Mouse (Mus musculus): Measurements from ENCODE around the gene Rgs16. TPM values are rescaled to one million over a fixed set of nuclear protein-coding genes. Genes with fewer than 3 reads are reported as not detected.
"Not testable (repeated sequence)": the region's sequence is repeated elsewhere in the genome, so short reads cannot be mapped to it uniquely, and the experiment has no call there.

The Rgs16 gene
- polyA plus RNA-seq, 1 experiment from 2014 or later: 3.7 TPM

GRCm38 (mm10) chr1:153753725-153754464, 13.7 kb downstream of the Rgs16 start:
- Histone ChIP-seq H3K36me3 (ENCODE audit: control insufficient read depth, insufficient read depth) (peaks cover 11% of the 10 kb centered on the region), H3K4me3 (ENCODE audit: low read depth, low read length) (no peak overlapping the region), H3K27ac (ENCODE audit: low read length) (no peak overlapping the region), H3K9me3 (replicated peaks; ENCODE audit: control insufficient read depth, low read length) (no peaks in the 10 kb centered on the region), H3K9ac (ENCODE audit: low read depth, low read length) (no peak overlapping the region), H3K4me2 (ENCODE audit: low read depth, low read length) (no peak overlapping the region; the same call in 1 of the 2 replicates), H3K4me1 (ENCODE audit: control insufficient read depth, low read depth, low read length) (peaks cover 25% of the 10 kb centered on the region), H3K27me3 (ENCODE audit: control insufficient read depth, insufficient read depth, low read depth, low read length) (no peaks in the 10 kb centered on the region)
- ATAC-seq (ENCODE audit: low read depth): no peak
- WGBS (ENCODE audit: insufficient replicate concordance): 82% methylated on average over 25 of the region's 25 CpGs

- H3K4me3 ChIP-seq (ENCODE audit: low read depth, low read length): no peak overlapping the region
- H3K27ac ChIP-seq (ENCODE audit: low read length): no peak overlapping the region
- no peak for ATAC-seq (ENCODE audit: low read depth)
- H3K4me1 ChIP-seq (ENCODE audit: control insufficient read depth, low read depth, low read length): no peaks in the 10 kb centered on the region
- 76% methylated on average over 11 of the region's 11 CpGs for WGBS (ENCODE audit: insufficient replicate concordance)
- no peak overlapping the region for H3K4me2 ChIP-seq (ENCODE audit: low read depth, low read length)
- H3K36me3 ChIP-seq (ENCODE audit: control insufficient read depth, insufficient read depth): peaks cover 15% of the 10 kb centered on the region
- no peaks in the 10 kb centered on the region for H3K9me3 ChIP-seq (replicated peaks; ENCODE audit: control insufficient read depth, low read length)
- no peaks in the 10 kb centered on the region for H3K27me3 ChIP-seq (ENCODE audit: control insufficient read depth, insufficient read depth, low read depth, low read length)
- H3K9ac ChIP-seq (ENCODE audit: low read depth, low read length): no peak overlapping the region
These were observed 24.0 kb downstream of the Rgs16 start for GRCm38 (mm10) chr1:153764136-153764535.

GRCm38 (mm10) chr1:153766298-153766697, 26.1 kb downstream of the Rgs16 start:
- no peak for ATAC-seq (ENCODE audit: low read depth)
- no peak overlapping the region for H3K9ac ChIP-seq (ENCODE audit: low read depth, low read length)
- H3K4me2 ChIP-seq (ENCODE audit: low read depth, low read length): no peak overlapping the region
- no peaks in the 10 kb centered on the region for H3K27me3 ChIP-seq (ENCODE audit: control insufficient read depth, insufficient read depth, low read depth, low read length)
- H3K9me3 ChIP-seq (replicated peaks; ENCODE audit: control insufficient read depth, low read length): no peaks in the 10 kb centered on the region
- no peak overlapping the region for H3K27ac ChIP-seq (ENCODE audit: low read length)
- peaks cover 6% of the 10 kb centered on the region; the same call in 1 of the 2 replicates for H3K36me3 ChIP-seq (ENCODE audit: control insufficient read depth, insufficient read depth)
- H3K4me1 ChIP-seq (ENCODE audit: control insufficient read depth, low read depth, low read length): no peaks in the 10 kb centered on the region
- 60% methylated on average over 8 of the region's 8 CpGs for WGBS (ENCODE audit: insufficient replicate concordance)
- no peak overlapping the region for H3K4me3 ChIP-seq (ENCODE audit: low read depth, low read length)

- Histone ChIP-seq H3K27ac (ENCODE audit: low read length) (no peak overlapping the region), H3K4me1 (ENCODE audit: control insufficient read depth, low read depth, low read length) (no peaks in the 10 kb centered on the region), H3K27me3 (ENCODE audit: control insufficient read depth, insufficient read depth, low read depth, low read length) (no peaks in the 10 kb centered on the region), H3K36me3 (ENCODE audit: control insufficient read depth, insufficient read depth) (peaks cover 2% of the 10 kb centered on the region; the same call in 1 of the 2 replicates), H3K4me2 (ENCODE audit: low read depth, low read length) (no peak overlapping the region), H3K9me3 (replicated peaks; ENCODE audit: control insufficient read depth, low read length) (no peaks in the 10 kb centered on the region), H3K9ac (ENCODE audit: low read depth, low read length) (no peak overlapping the region), H3K4me3 (ENCODE audit: low read depth, low read length) (no peak overlapping the region)
- WGBS (ENCODE audit: insufficient replicate concordance): 59% methylated on average over 1 of the region's 1 CpGs
- ATAC-seq (ENCODE audit: low read depth): no peak
These were observed 27.1 kb downstream of the Rgs16 start for GRCm38 (mm10) chr1:153767281-153767680.

GRCm38 (mm10) chr1:153768465-153768864, 28.3 kb downstream of the Rgs16 start:
- Histone ChIP-seq H3K4me3 (ENCODE audit: low read depth, low read length) (no peak overlapping the region), H3K9me3 (replicated peaks; ENCODE audit: control insufficient read depth, low read length) (no peaks in the 10 kb centered on the region), H3K4me1 (ENCODE audit: control insufficient read depth, low read depth, low read length) (no peaks in the 10 kb centered on the region), H3K27me3 (ENCODE audit: control insufficient read depth, insufficient read depth, low read depth, low read length) (no peaks in the 10 kb centered on the region), H3K9ac (ENCODE audit: low read depth, low read length) (no peak overlapping the region), H3K27ac (ENCODE audit: low read length) (no peak overlapping the region), H3K36me3 (ENCODE audit: control insufficient read depth, insufficient read depth) (no peaks in the 10 kb centered on the region), H3K4me2 (ENCODE audit: low read depth, low read length) (no peak overlapping the region)
- ATAC-seq (ENCODE audit: low read depth): no peak
- WGBS (ENCODE audit: insufficient replicate concordance): 18% methylated on average over 5 of the region's 5 CpGs

- not testable (repeated sequence) for H3K27ac ChIP-seq (ENCODE audit: low read length); H3K4me2 ChIP-seq (ENCODE audit: low read depth, low read length); H3K4me1 ChIP-seq (ENCODE audit: control insufficient read depth, low read depth, low read length); H3K9me3 ChIP-seq (replicated peaks; ENCODE audit: control insufficient read depth, low read length); H3K27me3 ChIP-seq (ENCODE audit: control insufficient read depth, insufficient read depth, low read depth, low read length); H3K36me3 ChIP-seq (ENCODE audit: control insufficient read depth, insufficient read depth); H3K9ac ChIP-seq (ENCODE audit: low read depth, low read length); H3K4me3 ChIP-seq (ENCODE audit: low read depth, low read length); ATAC-seq (ENCODE audit: low read depth)
- WGBS (ENCODE audit: insufficient replicate concordance): 51% methylated on average over 6 of the region's 6 CpGs
These were observed 29.4 kb downstream of the Rgs16 start for GRCm38 (mm10) chr1:153769571-153769970.

GRCm38 (mm10) chr1:153769998-153770775, 30.0 kb downstream of the Rgs16 start:
- Histone ChIP-seq H3K27ac (ENCODE audit: low read length) (0 out of 2 replicates have a peak overlapping the region, but pooled peaks have one; percentile 6), H3K4me1 (ENCODE audit: control insufficient read depth, low read depth, low read length) (no peaks in the 10 kb centered on the region), H3K36me3 (ENCODE audit: control insufficient read depth, insufficient read depth) (no peaks in the 10 kb centered on the region), H3K27me3 (ENCODE audit: control insufficient read depth, insufficient read depth, low read depth, low read length) (no peaks in the 10 kb centered on the region), H3K9ac (ENCODE audit: low read depth, low read length) (no peak overlapping the region), H3K4me2 (ENCODE audit: low read depth, low read length) (no peak overlapping the region), H3K9me3 (replicated peaks; ENCODE audit: control insufficient read depth, low read length) (no peaks in the 10 kb centered on the region), H3K4me3 (ENCODE audit: low read depth, low read length) (no peak overlapping the region)
- peak; percentile 72 for ATAC-seq (ENCODE audit: low read depth)
- 59% methylated on average over 10 of the region's 10 CpGs for WGBS (ENCODE audit: insufficient replicate concordance)

- Histone ChIP-seq H3K9ac (ENCODE audit: low read depth, low read length) (no peak overlapping the region), H3K9me3 (replicated peaks; ENCODE audit: control insufficient read depth, low read length) (no peaks in the 10 kb centered on the region), H3K27me3 (ENCODE audit: control insufficient read depth, insufficient read depth, low read depth, low read length) (no peaks in the 10 kb centered on the region), H3K4me3 (ENCODE audit: low read depth, low read length) (no peak overlapping the region), H3K4me2 (ENCODE audit: low read depth, low read length) (no peak overlapping the region), H3K36me3 (ENCODE audit: control insufficient read depth, insufficient read depth) (no peaks in the 10 kb centered on the region), H3K4me1 (ENCODE audit: control insufficient read depth, low read depth, low read length) (no peaks in the 10 kb centered on the region), H3K27ac (ENCODE audit: low read length) (0 out of 2 replicates have a peak overlapping the region, but pooled peaks have one; percentile 6)
- 66% methylated on average over 1 of the region's 1 CpGs for WGBS (ENCODE audit: insufficient replicate concordance)
- ATAC-seq (ENCODE audit: low read depth): no peak
These were observed 30.6 kb downstream of the Rgs16 start for GRCm38 (mm10) chr1:153770776-153771167.

GRCm38 (mm10) chr1:153775174-153775573, 35.0 kb downstream of the Rgs16 start:
- Histone ChIP-seq H3K9ac (ENCODE audit: low read depth, low read length) (no peak overlapping the region), H3K27ac (ENCODE audit: low read length) (no peak overlapping the region), H3K27me3 (ENCODE audit: control insufficient read depth, insufficient read depth, low read depth, low read length) (no peaks in the 10 kb centered on the region), H3K4me3 (ENCODE audit: low read depth, low read length) (no peak overlapping the region), H3K4me1 (ENCODE audit: control insufficient read depth, low read depth, low read length) (no peaks in the 10 kb centered on the region), H3K9me3 (replicated peaks; ENCODE audit: control insufficient read depth, low read length) (no peaks in the 10 kb centered on the region), H3K4me2 (ENCODE audit: low read depth, low read length) (no peak overlapping the region), H3K36me3 (ENCODE audit: control insufficient read depth, insufficient read depth) (no peaks in the 10 kb centered on the region)
- 69% methylated on average over 6 of the region's 6 CpGs for WGBS (ENCODE audit: insufficient replicate concordance)
- no peak for ATAC-seq (ENCODE audit: low read depth)
